ENCODE assay signal across 12 mouse cellular contexts in genomic region chr1:160408302-160408897, GRCm38 (mm10).
DNase-seq lines count a peak whose midpoint lies in the region; ATAC-seq and TF ChIP-seq lines count a peak whose summit lies in the region.
"Had no signal": no experiment of that assay in that cellular context is flagged by ENCODE, and none has a peak within 500 bp of the region (broad histone marks: within the 10 kb centered on the region; RNA-seq: fewer than 3 reads in every experiment).

No protein-coding gene starts in this region.

- no peak overlapping the region for H3K9ac ChIP-seq in heart, adult 2 months (ENCODE audit: low read depth, low read length)
- no peak overlapping the region for H3K9ac ChIP-seq in lung, embryonic 14.5 days
- H3K9ac ChIP-seq in liver, embryonic 16.5 days (ENCODE audit: low read depth, low read length), result no peak overlapping the region
- H3K9ac ChIP-seq: embryonic facial prominence, embryonic 13.5 days; stomach, embryonic 15.5 days had no signal

- peak; percentile 70 for ATAC-seq in lung, embryonic 14.5 days (ENCODE audit: insufficient read depth)
- no peak for ATAC-seq in liver, embryonic 16.5 days (ENCODE audit: low read depth)
- ATAC-seq: forebrain, embryonic 16.5 days had no signal

- intact Hi-C loops in heart, adult 2 months (cut with DNase I), result no loop called here

- no peaks in the 10 kb centered on the region; the same call in 1 of the 2 replicates for H3K4me1 ChIP-seq in heart, adult 2 months (ENCODE audit: control insufficient read depth, insufficient read depth, low read length)
- no peaks in the 10 kb centered on the region for H3K4me1 ChIP-seq in lung, embryonic 14.5 days (ENCODE audit: insufficient read depth)
- H3K4me1 ChIP-seq in liver, embryonic 16.5 days (ENCODE audit: control insufficient read depth, low read depth, low read length), result peaks cover 16% of the 10 kb centered on the region
- H3K4me1 ChIP-seq: stomach, embryonic 15.5 days had no signal

- no peaks in the 10 kb centered on the region for H3K9me3 ChIP-seq in lung, embryonic 14.5 days (ENCODE audit: low read depth, low read length)
- H3K9me3 ChIP-seq in liver, embryonic 16.5 days (replicated peaks; ENCODE audit: control insufficient read depth, low read length), result no peaks in the 10 kb centered on the region
- H3K9me3 ChIP-seq: embryonic facial prominence, embryonic 13.5 days; stomach, embryonic 15.5 days had no signal

- TF ChIP-seq CTCF in heart, adult 2 months (IDR thresholded peaks at IDR 0.05), result peak; percentile 33
- TF ChIP-seq CTCF in lung, embryonic 14.5 days (IDR thresholded peaks at IDR 0.05; ENCODE audit: low read depth), result peak; percentile 11; the same call in 1 of the 2 replicates

- H3K36me3 ChIP-seq in heart, adult 2 months (ENCODE audit: control insufficient read depth, insufficient read depth, low read length), result no peaks in the 10 kb centered on the region
- H3K36me3 ChIP-seq in lung, embryonic 14.5 days (ENCODE audit: insufficient read depth), result no peaks in the 10 kb centered on the region
- no peaks in the 10 kb centered on the region for H3K36me3 ChIP-seq in liver, embryonic 16.5 days (ENCODE audit: control insufficient read depth, insufficient read depth)
- H3K36me3 ChIP-seq: embryonic facial prominence, embryonic 13.5 days; stomach, embryonic 15.5 days had no signal

- no peak for DNase-seq in heart, adult 2 months
- no peak for DNase-seq in heart, adult 11 months
- peak; percentile 73 for DNase-seq in lung, embryonic 14.5 days
- no peak for DNase-seq in lung, adult 18-20 months
- peak; percentile 48 for DNase-seq in embryo, embryonic 11 days
- no peak for DNase-seq in adrenal gland, postnatal 36 days
- no peak for DNase-seq in layer of hippocampus, adult 9-10 months (ENCODE audit: low spot score)
- DNase-seq: right cerebral cortex, postnatal 25 days had no signal

- no peak for TF ChIP-seq POLR2A in heart, adult 2 months (IDR thresholded peaks at IDR 0.05; ENCODE audit: insufficient read depth, low read depth, low read length)

- H3K79me2 ChIP-seq in heart, adult 2 months (replicated peaks; ENCODE audit: control insufficient read depth, insufficient read depth, low read length), result no peaks in the 10 kb centered on the region

- no peak for TF ChIP-seq EP300 in heart, adult 2 months (IDR thresholded peaks at IDR 0.05; ENCODE audit: insufficient read depth, low read depth, low read length)

- no peak overlapping the region for H3K4me2 ChIP-seq in lung, embryonic 14.5 days
- H3K4me2 ChIP-seq in liver, embryonic 16.5 days (ENCODE audit: low read depth, low read length), result no peak overlapping the region
- H3K4me2 ChIP-seq: embryonic facial prominence, embryonic 13.5 days; stomach, embryonic 15.5 days had no signal

- H3K4me3 ChIP-seq in heart, adult 2 months, result no peak overlapping the region
- H3K4me3 ChIP-seq in lung, embryonic 14.5 days (ENCODE audit: low read depth, low read length), result no peak overlapping the region
- H3K4me3 ChIP-seq in liver, embryonic 16.5 days (ENCODE audit: low read depth, low read length), result no peak overlapping the region
- H3K4me3 ChIP-seq: embryonic facial prominence, embryonic 13.5 days; stomach, embryonic 15.5 days had no signal

- 51% methylated on average over 4 of the region's 4 CpGs for WGBS in heart, adult 2 months
- 25% methylated on average over 4 of the region's 4 CpGs for WGBS in lung, embryonic 14.5 days
- WGBS in liver, embryonic 16.5 days (ENCODE audit: insufficient replicate concordance), result 47% methylated on average over 4 of the region's 4 CpGs

- no peaks in the 10 kb centered on the region for H3K27me3 ChIP-seq in heart, adult 2 months (ENCODE audit: control insufficient read depth, insufficient read depth, low read length)
- H3K27me3 ChIP-seq in lung, embryonic 14.5 days (ENCODE audit: insufficient read depth, low read length), result no peaks in the 10 kb centered on the region
- no peaks in the 10 kb centered on the region for H3K27me3 ChIP-seq in liver, embryonic 16.5 days (ENCODE audit: control insufficient read depth, insufficient read depth, low read depth, low read length)
- H3K27me3 ChIP-seq: embryonic facial prominence, embryonic 13.5 days; stomach, embryonic 15.5 days had no signal

- H3K27ac ChIP-seq in heart, adult 2 months, result no peak overlapping the region
- H3K27ac ChIP-seq in lung, embryonic 14.5 days (ENCODE audit: low read depth), result no peak overlapping the region
- peak overlapping the region; percentile 44 for H3K27ac ChIP-seq in liver, embryonic 16.5 days (ENCODE audit: low read length)
- H3K27ac ChIP-seq: embryonic facial prominence, embryonic 13.5 days; stomach, embryonic 15.5 days had no signal

Comparison
In these comparisons a context has a peak if more than half of its experiments do, and no peak if none do; other contexts are left out.
1. DNase-seq: peak in lung, embryonic 14.5 days (single experiment) and embryo, embryonic 11 days (single experiment); none in heart, adult 2 months (0 of 2), heart, adult 11 months (single experiment), lung, adult 18-20 months (0 of 2), adrenal gland, postnatal 36 days (0 of 2) and layer of hippocampus, adult 9-10 months (single experiment).